ENCODE assay signal across 12 mouse cellular contexts in genomic region chr10:68443132-68443531, GRCm38 (mm10).
DNase-seq lines count a peak whose midpoint lies in the region; ATAC-seq and TF ChIP-seq lines count a peak whose summit lies in the region.
"Had no signal": no experiment of that assay in that cellular context is flagged by ENCODE, and none has a peak within 500 bp of the region (broad histone marks: within the 10 kb centered on the region; RNA-seq: fewer than 3 reads in every experiment).

No protein-coding gene starts in this region.

- no peak for TF ChIP-seq POLR2A in thymus, adult 2 months (IDR thresholded peaks at IDR 0.05; ENCODE audit: control insufficient read depth, extremely low read depth, insufficient read depth, low read length, poor library complexity)

- 15% methylated on average over 7 of the region's 7 CpGs for WGBS in forebrain, embryonic 14.5 days
- WGBS in forebrain, embryonic 12.5 days = 28% methylated on average over 7 of the region's 7 CpGs
- WGBS in lung, embryonic 15.5 days = 16% methylated on average over 7 of the region's 7 CpGs
- 16% methylated on average over 7 of the region's 7 CpGs for WGBS in lung, postnatal 0 days
- 15% methylated on average over 7 of the region's 7 CpGs for WGBS in forebrain, postnatal 0 days
- 2% methylated on average over 7 of the region's 7 CpGs for WGBS in thymus, adult 2 months

- no peaks in the 10 kb centered on the region for H3K36me3 ChIP-seq in forebrain, embryonic 14.5 days (ENCODE audit: control insufficient read depth, insufficient read depth, low read length)
- H3K36me3 ChIP-seq in forebrain, embryonic 12.5 days (replicated peaks) = no peaks in the 10 kb centered on the region
- H3K36me3 ChIP-seq in lung, embryonic 15.5 days = no peaks in the 10 kb centered on the region
- no peaks in the 10 kb centered on the region for H3K36me3 ChIP-seq in lung, postnatal 0 days (ENCODE audit: insufficient read depth, low read length)
- H3K36me3 ChIP-seq in forebrain, postnatal 0 days (ENCODE audit: insufficient read depth) = no peaks in the 10 kb centered on the region
- no peaks in the 10 kb centered on the region for H3K36me3 ChIP-seq in thymus, adult 2 months (ENCODE audit: control insufficient read depth, insufficient read depth, low read length)
- H3K36me3 ChIP-seq: hindbrain, embryonic 10.5 days; neural tube, embryonic 13.5 days; stomach, embryonic 15.5 days had no signal

- H3K4me3 ChIP-seq in forebrain, embryonic 14.5 days (ENCODE audit: low read depth, low read length) = no peak overlapping the region
- H3K4me3 ChIP-seq in forebrain, embryonic 12.5 days (replicated peaks) = no peak overlapping the region
- no peak overlapping the region for H3K4me3 ChIP-seq in lung, embryonic 15.5 days
- H3K4me3 ChIP-seq in lung, postnatal 0 days (ENCODE audit: low read depth, low read length) = no peak overlapping the region
- H3K4me3 ChIP-seq in forebrain, postnatal 0 days (ENCODE audit: low read depth, low read length) = no peak overlapping the region
- H3K4me3 ChIP-seq in thymus, adult 2 months (ENCODE audit: control insufficient read depth, insufficient read depth, low read length) = no peak overlapping the region
- H3K4me3 ChIP-seq in left cerebral cortex, adult 2 months = no peak overlapping the region
- H3K4me3 ChIP-seq: hindbrain, embryonic 10.5 days; neural tube, embryonic 13.5 days; stomach, embryonic 15.5 days had no signal

- H3K27ac ChIP-seq in forebrain, embryonic 14.5 days (ENCODE audit: low read depth, low read length) = no peak overlapping the region
- H3K27ac ChIP-seq in forebrain, embryonic 12.5 days = no peak overlapping the region
- peak overlapping the region; percentile 8; the same call in 1 of the 2 replicates for H3K27ac ChIP-seq in lung, embryonic 15.5 days
- no peak overlapping the region for H3K27ac ChIP-seq in lung, postnatal 0 days (ENCODE audit: low read length)
- H3K27ac ChIP-seq in forebrain, postnatal 0 days (ENCODE audit: low read depth, low read length) = no peak overlapping the region
- H3K27ac ChIP-seq in thymus, adult 2 months (ENCODE audit: control insufficient read depth, insufficient read depth, low read length) = peak overlapping the region; percentile 56; the same call in 1 of the 2 replicates
- H3K27ac ChIP-seq in left cerebral cortex, adult 2 months = no peak overlapping the region
- H3K27ac ChIP-seq: hindbrain, embryonic 10.5 days; neural tube, embryonic 13.5 days; stomach, embryonic 15.5 days had no signal

- DNase-seq in forebrain, embryonic 14.5 days (ENCODE audit: low spot score) = no peak
- no peak for DNase-seq in lung, postnatal 0 days (ENCODE audit: low spot score)
- DNase-seq in forebrain, postnatal 0 days = no peak
- peak; percentile 37 for DNase-seq in thymus, adult 2 months
- no peak for DNase-seq in cerebellum, postnatal 36 days
- DNase-seq in left cerebral cortex, adult 2 months (ENCODE audit: extremely low spot score in 1 of 2, low spot score in 2 of 2) = no peak
- DNase-seq: adrenal gland, postnatal 36 days had no signal

- no peaks in the 10 kb centered on the region for H3K9me3 ChIP-seq in forebrain, embryonic 14.5 days (replicated peaks; ENCODE audit: control insufficient read depth, low read length)
- H3K9me3 ChIP-seq in forebrain, embryonic 12.5 days = no peaks in the 10 kb centered on the region
- no peaks in the 10 kb centered on the region for H3K9me3 ChIP-seq in lung, embryonic 15.5 days
- no peaks in the 10 kb centered on the region for H3K9me3 ChIP-seq in lung, postnatal 0 days (ENCODE audit: low read length)
- no peaks in the 10 kb centered on the region for H3K9me3 ChIP-seq in forebrain, postnatal 0 days (ENCODE audit: low read length)
- H3K9me3 ChIP-seq: hindbrain, embryonic 10.5 days; neural tube, embryonic 13.5 days; stomach, embryonic 15.5 days had no signal

- no peaks in the 10 kb centered on the region for H3K27me3 ChIP-seq in forebrain, embryonic 14.5 days (replicated peaks; ENCODE audit: control insufficient read depth, insufficient read depth, low read length)
- no peaks in the 10 kb centered on the region for H3K27me3 ChIP-seq in forebrain, embryonic 12.5 days
- H3K27me3 ChIP-seq in lung, embryonic 15.5 days = no peaks in the 10 kb centered on the region
- H3K27me3 ChIP-seq in lung, postnatal 0 days (replicated peaks; ENCODE audit: insufficient read depth, low read length) = no peaks in the 10 kb centered on the region
- H3K27me3 ChIP-seq in forebrain, postnatal 0 days (ENCODE audit: insufficient read depth, low read length) = no peaks in the 10 kb centered on the region
- no peaks in the 10 kb centered on the region for H3K27me3 ChIP-seq in thymus, adult 2 months (ENCODE audit: control insufficient read depth, insufficient read depth, low read length)
- H3K27me3 ChIP-seq: neural tube, embryonic 13.5 days; stomach, embryonic 15.5 days had no signal

- H3K4me2 ChIP-seq in forebrain, embryonic 14.5 days (ENCODE audit: low read length) = peak overlapping the region; percentile 21; the same call in 1 of the 2 replicates
- H3K4me2 ChIP-seq in forebrain, embryonic 12.5 days = no peak overlapping the region
- H3K4me2 ChIP-seq in lung, embryonic 15.5 days = no peak overlapping the region
- no peak overlapping the region for H3K4me2 ChIP-seq in lung, postnatal 0 days (replicated peaks; ENCODE audit: low read depth, low read length)
- 0 out of 2 replicates have a peak overlapping the region, but pooled peaks have one; percentile 1 for H3K4me2 ChIP-seq in forebrain, postnatal 0 days (ENCODE audit: low read depth)
- H3K4me2 ChIP-seq: neural tube, embryonic 13.5 days; stomach, embryonic 15.5 days had no signal

- peaks cover 4% of the 10 kb centered on the region; the same call in 1 of the 2 replicates for H3K4me1 ChIP-seq in forebrain, embryonic 14.5 days (ENCODE audit: control insufficient read depth, insufficient read depth, low read length)
- peaks cover 9% of the 10 kb centered on the region for H3K4me1 ChIP-seq in forebrain, embryonic 12.5 days
- peaks cover 35% of the 10 kb centered on the region for H3K4me1 ChIP-seq in lung, embryonic 15.5 days
- H3K4me1 ChIP-seq in lung, postnatal 0 days (ENCODE audit: insufficient read depth, low read depth, low read length) = peaks cover 9% of the 10 kb centered on the region; the same call in 1 of the 2 replicates
- H3K4me1 ChIP-seq in forebrain, postnatal 0 days (ENCODE audit: insufficient read depth) = peaks cover 6% of the 10 kb centered on the region
- peaks cover 5% of the 10 kb centered on the region for H3K4me1 ChIP-seq in thymus, adult 2 months (replicated peaks; ENCODE audit: control insufficient read depth, insufficient read depth, low read length)

- no peak; the same call in 1 of the 2 replicates for ATAC-seq in forebrain, embryonic 14.5 days
- no peak for ATAC-seq in forebrain, embryonic 12.5 days (ENCODE audit: low FRiP score)
- ATAC-seq in lung, embryonic 15.5 days (ENCODE audit: borderline replicate concordance, extremely low read depth, low FRiP score, low TSS enrichment) = no peak
- ATAC-seq in lung, postnatal 0 days = no peak
- no peak for ATAC-seq in forebrain, postnatal 0 days

- TF ChIP-seq EP300 in lung, postnatal 0 days (IDR thresholded peaks at IDR 0.05) = no peak

- H3K9ac ChIP-seq in forebrain, embryonic 14.5 days (ENCODE audit: low read length) = no peak overlapping the region
- no peak overlapping the region for H3K9ac ChIP-seq in forebrain, embryonic 12.5 days
- no peak overlapping the region for H3K9ac ChIP-seq in lung, embryonic 15.5 days
- H3K9ac ChIP-seq in lung, postnatal 0 days (replicated peaks; ENCODE audit: low read depth) = no peak overlapping the region
- no peak overlapping the region for H3K9ac ChIP-seq in forebrain, postnatal 0 days
- H3K9ac ChIP-seq: neural tube, embryonic 13.5 days; stomach, embryonic 15.5 days had no signal

- intact Hi-C loops in left cerebral cortex, adult 2 months (cut with DNase I) = no loop called here

- TF ChIP-seq CTCF in lung, postnatal 0 days (IDR thresholded peaks at IDR 0.05) = no peak
- no peak for TF ChIP-seq CTCF in forebrain, postnatal 0 days (IDR thresholded peaks at IDR 0.05; ENCODE audit: low read depth)
- no peak for TF ChIP-seq CTCF in thymus, adult 2 months (IDR thresholded peaks at IDR 0.05; ENCODE audit: borderline replicate concordance, control insufficient read depth, extremely low read depth, insufficient read depth, low read length, poor library complexity)
- no peak for TF ChIP-seq CTCF in left cerebral cortex, adult 2 months (IDR thresholded peaks at IDR 0.05)

Comparison
In these comparisons a context has a peak if more than half of its experiments do, and no peak if none do; other contexts are left out.
1. H3K27ac ChIP-seq: peak in lung, embryonic 15.5 days (single experiment) and thymus, adult 2 months (single experiment); none in forebrain, embryonic 14.5 days (single experiment), forebrain, embryonic 12.5 days (single experiment), lung, postnatal 0 days (single experiment), forebrain, postnatal 0 days (single experiment) and left cerebral cortex, adult 2 months (single experiment).
2. H3K4me2 ChIP-seq: peak in forebrain, embryonic 14.5 days (single experiment) and forebrain, postnatal 0 days (single experiment); none in forebrain, embryonic 12.5 days (single experiment), lung, embryonic 15.5 days (single experiment) and lung, postnatal 0 days (single experiment).